10 mouse cellular contexts compared by ENCODE assay signal in the genomic region with DNA sequence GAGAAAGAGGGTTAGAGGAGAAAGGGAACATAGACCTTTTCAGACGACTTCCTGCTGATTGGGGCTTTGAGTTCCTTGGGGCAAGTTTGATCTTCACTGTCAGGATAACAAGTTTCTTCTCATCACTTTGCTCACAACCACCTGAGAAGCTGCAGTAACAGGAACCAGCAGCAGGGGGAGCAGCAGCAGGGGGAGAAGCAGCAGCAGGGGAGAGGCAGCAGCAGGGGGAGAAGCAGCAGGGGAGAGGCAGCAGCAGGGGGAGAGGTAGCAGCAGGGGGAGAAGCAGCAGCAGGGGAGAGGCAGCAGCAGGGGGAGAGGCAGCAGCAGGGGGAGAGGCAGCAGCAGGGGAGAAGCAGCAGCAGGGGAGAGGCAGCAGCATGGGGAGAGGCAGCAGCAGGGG. TPM values are rescaled to one million over a fixed set of nuclear protein-coding genes. Genes with fewer than 3 reads are reported as not detected.
DNase-seq lines count a peak whose midpoint lies in the region; ATAC-seq and TF ChIP-seq lines count a peak whose summit lies in the region.
"Had no signal": no experiment of that assay in that cellular context is flagged by ENCODE, and none has a peak within 500 bp of the region (broad histone marks: within the 10 kb centered on the region; RNA-seq: fewer than 3 reads in every experiment).

No protein-coding gene starts in this region.

- H3K27ac ChIP-seq in heart, embryonic 10.5 days: no peak overlapping the region
- H3K27ac ChIP-seq in spleen, adult 2 months (ENCODE audit: insufficient read depth, low read length): no peak overlapping the region
- no peak overlapping the region for H3K27ac ChIP-seq in hindbrain, embryonic 13.5 days
- H3K27ac ChIP-seq: embryonic facial prominence, embryonic 12.5 days; neural tube, embryonic 13.5 days had no signal

- H3K4me1 ChIP-seq in heart, embryonic 10.5 days: peaks cover 17% of the 10 kb centered on the region
- H3K4me1 ChIP-seq in lung, adult 2 months (ENCODE audit: control insufficient read depth, insufficient read depth, low read length): no peaks in the 10 kb centered on the region
- H3K4me1 ChIP-seq in spleen, adult 2 months (ENCODE audit: control insufficient read depth, insufficient read depth, insufficient read length): no peaks in the 10 kb centered on the region
- peaks cover 13% of the 10 kb centered on the region for H3K4me1 ChIP-seq in hindbrain, embryonic 13.5 days (replicated peaks)

- DNase-seq in heart, adult 11 months: peak; percentile 79
- DNase-seq in heart, embryonic 10.5 days (ENCODE audit: low spot score): no peak
- DNase-seq in ovary, postnatal 10 days (ENCODE audit: low spot score): peak; percentile 24
- DNase-seq in ovary, adult 18-20 months (ENCODE audit: low spot score): no peak
- DNase-seq in adrenal gland, postnatal 36 days: peak; percentile 63 to 70
- peak; percentile 45 for DNase-seq in lung, adult 2 months
- DNase-seq in spleen, adult 2 months (ENCODE audit: low read depth in 1 of 2, low spot score in 2 of 2): peak; percentile 2 to 52

- peak; percentile 39 for TF ChIP-seq CTCF in lung, adult 2 months (IDR thresholded peaks at IDR 0.05; ENCODE audit: insufficient read depth, low read length)
- TF ChIP-seq CTCF in spleen, adult 2 months (IDR thresholded peaks at IDR 0.05; ENCODE audit: extremely low read depth, insufficient read depth, insufficient read length, insufficient replicate concordance): peak; percentile 25; the same call in 1 of the 2 replicates

- no peak overlapping the region for H3K4me3 ChIP-seq in heart, embryonic 10.5 days
- no peak overlapping the region for H3K4me3 ChIP-seq in lung, adult 2 months (replicated peaks; ENCODE audit: extremely low read depth, low read depth, low read length)
- no peak overlapping the region for H3K4me3 ChIP-seq in spleen, adult 2 months (ENCODE audit: extremely low read depth, insufficient read depth, insufficient read length)
- no peak overlapping the region for H3K4me3 ChIP-seq in hindbrain, embryonic 13.5 days
- H3K4me3 ChIP-seq: embryonic facial prominence, embryonic 12.5 days; neural tube, embryonic 13.5 days had no signal

- H3K4me2 ChIP-seq in hindbrain, embryonic 13.5 days: no peak overlapping the region
- H3K4me2 ChIP-seq: embryonic facial prominence, embryonic 12.5 days; neural tube, embryonic 13.5 days had no signal

- ATAC-seq in hindbrain, embryonic 13.5 days (ENCODE audit: low FRiP score): no peak

- no peak for TF ChIP-seq POLR2A in lung, adult 2 months (IDR thresholded peaks at IDR 0.05; ENCODE audit: borderline replicate concordance, extremely low read depth, low read depth, low read length)
- TF ChIP-seq POLR2A in spleen, adult 2 months (IDR thresholded peaks at IDR 0.05; ENCODE audit: low read depth, low read length): no peak

- H3K27me3 ChIP-seq in heart, embryonic 10.5 days (ENCODE audit: insufficient read depth, poor library complexity, severe bottlenecking): peaks cover 48% of the 10 kb centered on the region
- H3K27me3 ChIP-seq in spleen, adult 2 months (ENCODE audit: control insufficient read depth, insufficient read depth, low read length): peaks cover 6% of the 10 kb centered on the region; the same call in 1 of the 2 replicates
- peaks cover 41% of the 10 kb centered on the region for H3K27me3 ChIP-seq in hindbrain, embryonic 13.5 days

- no peaks in the 10 kb centered on the region for H3K9me3 ChIP-seq in heart, embryonic 10.5 days
- no peaks in the 10 kb centered on the region for H3K9me3 ChIP-seq in hindbrain, embryonic 13.5 days
- H3K9me3 ChIP-seq: embryonic facial prominence, embryonic 12.5 days; neural tube, embryonic 13.5 days had no signal

- no peak overlapping the region for H3K9ac ChIP-seq in hindbrain, embryonic 13.5 days
- H3K9ac ChIP-seq: embryonic facial prominence, embryonic 12.5 days; neural tube, embryonic 13.5 days had no signal

- no peaks in the 10 kb centered on the region for H3K36me3 ChIP-seq in heart, embryonic 10.5 days
- H3K36me3 ChIP-seq in spleen, adult 2 months (ENCODE audit: control insufficient read depth, insufficient read depth, low read length): no peaks in the 10 kb centered on the region
- H3K36me3 ChIP-seq in hindbrain, embryonic 13.5 days: no peaks in the 10 kb centered on the region
- H3K36me3 ChIP-seq: embryonic facial prominence, embryonic 12.5 days; neural tube, embryonic 13.5 days had no signal

- WGBS in heart, embryonic 10.5 days: 32% methylated on average over 1 of the region's 1 CpGs
- WGBS in lung, adult 2 months: 16% methylated on average over 1 of the region's 1 CpGs
- 46% methylated on average over 1 of the region's 1 CpGs for WGBS in spleen, adult 2 months
- WGBS in hindbrain, embryonic 13.5 days: 39% methylated on average over 1 of the region's 1 CpGs

RNA-seq across cellular contexts. Expression of gene Sgcg, which starts 19.0 kb away (rescaled TPM):
- polyA plus RNA-seq in heart, embryonic 10.5 days (2016; fragmentation: Nextera tagmentation; extraction: Ambion mirVana): 0.39 and 1.8 TPM in 2 replicates
- total RNA-seq in adrenal gland, postnatal 36 days (2021): 1 to 10 TPM in 1 of 2 experiments, under 1 TPM in 1; 0.73 to 1.9 TPM
- polyA plus RNA-seq in lung, adult 2 months (2012; rRNA removed): 1.8 and 5.6 TPM in 2 replicates
- 0.16 and 0.31 TPM in 2 replicates for polyA plus RNA-seq in spleen, adult 2 months (2012; rRNA removed)
- polyA plus RNA-seq in hindbrain, embryonic 13.5 days (2015; fragmentation: Nextera tagmentation; extraction: Ambion mirVana): 0.16 and 0.19 TPM in 2 replicates

RNA-seq across cellular contexts. Expression of gene Arl11, which starts 32.3 kb away (rescaled TPM):
- 0.12 and 0.29 TPM in 2 replicates for polyA plus RNA-seq in heart, embryonic 10.5 days (2016; fragmentation: Nextera tagmentation; extraction: Ambion mirVana)
- 1 to 10 TPM in 1 of 2 experiments, under 1 TPM in 1; 0.49 to 2.1 TPM for total RNA-seq in adrenal gland, postnatal 36 days (2021)
- polyA plus RNA-seq in lung, adult 2 months (2012; rRNA removed): 5.6 and 10.4 TPM in 2 replicates
- 3.0 and 3.8 TPM in 2 replicates for polyA plus RNA-seq in spleen, adult 2 months (2012; rRNA removed)
- polyA plus RNA-seq in hindbrain, embryonic 13.5 days (2015; fragmentation: Nextera tagmentation; extraction: Ambion mirVana): 0.36 and 0.43 TPM in 2 replicates

Comparison
In these comparisons a context has a peak if more than half of its experiments do, and no peak if none do; other contexts are left out.
1. DNase-seq: peak in heart, adult 11 months (single experiment), ovary, postnatal 10 days (single experiment), adrenal gland, postnatal 36 days (2 of 2), lung, adult 2 months (single experiment) and spleen, adult 2 months (2 of 2); none in heart, embryonic 10.5 days (single experiment) and ovary, adult 18-20 months (single experiment).